Mouse (Mus musculus) kidney, adult 2 months (tissue): ENCODE data around the gene Cntrl.

ENCODE experiments used
- CTCF ChIP-seq: fragments of 200-500 bp; conservative IDR thresholded peaks from 2 replicates; pipeline ENCODE4 v1.5.1; 2011; ENCODE audit warnings: low read depth, mild to moderate bottlenecking, control low read depth, low read length, moderate library complexity, mixed read lengths; ENCODE audit not compliant: insufficient read depth, insufficient read length
- POLR2A ChIP-seq: fragments of 200-500 bp; IDR thresholded peaks from one replicate; pipeline ENCODE4 v1.6.1; 2011; ENCODE audit warnings: low read depth, low read length, control low read depth

DNA sequence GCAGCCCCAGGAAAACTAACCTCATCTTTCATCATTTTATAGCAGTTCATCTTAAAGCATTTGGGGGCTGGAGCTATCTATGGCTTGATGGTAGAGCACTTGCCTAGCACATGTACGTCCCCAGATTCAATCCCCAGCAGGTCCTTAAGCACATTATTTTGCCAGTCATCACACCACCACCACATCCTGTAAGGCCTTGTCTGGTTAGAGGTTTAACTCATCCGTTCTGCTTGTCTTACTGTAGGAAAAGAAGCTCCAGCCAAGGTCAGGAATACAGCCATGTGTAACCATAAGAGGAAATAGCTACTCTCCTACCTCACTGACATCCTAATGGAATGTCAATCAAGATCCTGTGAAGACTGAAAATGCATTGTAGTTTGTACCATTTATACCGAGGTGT, 68.9 kb downstream of the Cntrl start:
- TF ChIP-seq CTCF (no peak), POLR2A (no peak)
